Mouse (Mus musculus) adrenal gland, postnatal 14 days (tissue): Measurements from ENCODE around the gene Adgrl3. TPM values are rescaled to one million over a fixed set of nuclear protein-coding genes. Genes with fewer than 3 reads are reported as not detected.
A peak's percentile ranks its signal among the peaks of the same experiment; 100 is the strongest.

Source experiments
- DNase-seq: peaks from one replicate; pipeline ENCODE4 v3.0.0; 2021; ENCODE audit warnings: mixed read lengths
- total RNA-seq: library from RNA; stranded (reverse); gene quantifications from 2 replicates; pipeline ENCODE4 v1.2.3, GENCODE M21; 2021

Adgrl3 gene
- total RNA-seq, 1 experiment from 2014 or later, result 6.0 TPM

DNA sequence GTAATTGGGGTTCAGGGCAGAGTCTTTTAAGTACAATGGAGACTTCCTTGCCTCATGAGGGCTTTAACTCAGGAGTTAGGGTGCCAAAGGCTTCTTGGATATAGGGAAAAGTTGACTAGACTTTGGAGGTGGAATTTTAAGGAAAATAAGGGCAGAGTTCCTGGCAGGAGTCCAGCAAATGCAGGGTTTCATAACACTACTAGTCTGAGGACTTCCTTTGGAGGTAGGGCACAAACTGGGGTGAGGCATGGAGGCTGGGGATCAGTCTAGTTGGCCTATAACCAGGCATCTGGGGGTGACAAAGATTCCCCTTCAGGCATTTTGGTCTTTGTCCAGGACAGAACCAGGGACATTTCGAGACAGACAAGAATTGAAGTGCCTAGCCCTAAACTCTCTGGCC is 546.6 kb downstream of the Adgrl3 start:
- DNase-seq, result peak; percentile 60

- DNase-seq, result peak; percentile 42
Observed at GRCm38 (mm10) chr5:81568743-81569142, 548.8 kb downstream of the Adgrl3 start.

- peak; percentile 51 for DNase-seq
Observed at GRCm38 (mm10) chr5:81582886-81583285, 562.9 kb downstream of the Adgrl3 start.

DNA sequence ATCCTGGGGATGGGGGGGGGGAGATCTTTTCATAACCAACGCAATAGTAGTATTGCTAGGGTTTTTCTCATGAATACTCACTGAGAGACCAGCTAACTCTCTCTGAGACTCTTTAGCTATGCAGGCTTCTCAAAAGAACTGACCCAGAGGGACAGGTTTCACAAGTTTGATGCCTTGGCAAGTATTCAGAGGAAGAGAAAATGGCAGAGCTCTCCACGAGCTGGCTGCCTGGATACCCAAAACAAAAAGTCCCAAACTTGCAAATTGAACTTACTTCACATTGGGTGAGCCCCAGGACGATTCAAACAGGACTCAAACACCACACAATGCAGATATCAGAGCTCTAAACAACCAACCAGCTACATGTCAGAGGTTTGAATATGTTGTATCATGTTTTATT is 563.5 kb downstream of the Adgrl3 start:
- DNase-seq, result peak; percentile 27

- no peak for DNase-seq
Observed at GRCm38 (mm10) chr5:81584945-81585344, 565.0 kb downstream of the Adgrl3 start.

- no peak for DNase-seq
Observed at GRCm38 (mm10) chr5:81590005-81590694, 570.2 kb downstream of the Adgrl3 start.

- DNase-seq, result no peak
Observed at GRCm38 (mm10) chr5:81591481-81591880, 571.5 kb downstream of the Adgrl3 start.

DNA sequence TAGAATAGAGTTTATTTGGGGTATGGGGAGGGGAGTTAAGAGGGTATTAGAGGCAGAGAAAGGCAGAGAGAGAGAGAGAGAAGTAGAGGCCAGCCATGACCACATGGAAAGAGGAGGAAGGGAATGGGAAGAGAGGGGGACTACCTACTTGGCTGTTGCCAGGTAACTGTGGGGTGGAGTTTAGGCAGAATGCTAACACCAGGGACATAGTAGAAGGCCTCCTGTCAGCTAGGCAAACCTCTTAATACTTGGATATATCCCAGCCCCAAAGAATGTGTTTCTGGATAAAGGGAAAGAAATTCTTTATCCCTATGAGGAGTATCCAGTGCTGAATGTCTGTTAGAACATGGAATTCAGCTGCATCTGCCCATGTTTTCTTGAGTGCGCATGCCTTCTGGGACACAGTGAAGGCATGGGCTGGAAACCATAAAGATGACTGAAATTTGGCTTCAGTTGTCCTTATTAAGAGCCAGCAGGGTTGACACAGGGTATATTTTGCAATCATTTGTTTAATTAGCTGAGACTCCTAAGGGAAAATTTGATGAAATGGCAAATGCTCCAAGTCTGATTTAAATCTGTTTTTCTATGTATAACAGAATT is 573.6 kb downstream of the Adgrl3 start:
- no peak for DNase-seq

DNA sequence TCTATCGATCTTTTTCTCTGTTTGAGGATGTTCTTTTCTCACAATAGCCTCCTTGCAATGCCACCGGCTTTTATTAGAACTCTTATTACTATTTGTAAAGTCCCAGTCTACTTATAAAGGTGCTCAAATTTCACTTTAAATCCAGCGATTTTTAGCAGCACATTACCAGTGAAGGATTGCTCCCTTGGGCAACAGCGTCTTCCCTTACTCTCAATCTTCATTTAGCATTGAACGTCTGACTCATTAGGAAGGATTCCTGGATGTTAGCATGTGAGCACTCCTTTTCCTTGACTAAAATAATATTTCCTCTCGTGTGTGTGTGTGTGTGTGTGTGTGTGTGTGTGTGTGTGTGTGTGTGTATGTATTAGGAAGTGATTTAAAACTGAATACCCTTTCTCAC is 578.1 kb downstream of the Adgrl3 start:
- no peak for DNase-seq

GRCm38 (mm10) chr5:81602889-81603288 is 583.0 kb downstream of the Adgrl3 start:
- DNase-seq, result no peak

DNA sequence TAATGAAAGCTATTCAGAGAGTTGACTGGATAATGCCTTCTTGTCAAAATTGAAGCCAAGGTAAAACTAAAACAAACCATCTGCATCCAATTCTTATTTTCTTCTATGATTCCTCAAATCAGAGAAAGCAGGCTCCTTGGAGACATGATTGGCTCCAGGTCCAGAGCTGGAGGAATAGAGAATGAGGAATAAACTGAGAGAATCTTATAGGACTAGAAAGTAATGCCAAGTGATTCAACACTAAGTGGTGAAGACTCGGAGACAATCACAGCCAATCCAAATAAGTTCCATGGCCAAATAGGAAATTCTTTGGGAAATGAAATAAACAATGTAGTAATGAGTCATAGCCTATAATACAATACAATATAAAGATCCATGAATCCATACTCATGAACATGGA is 585.7 kb downstream of the Adgrl3 start:
- DNase-seq, result no peak

DNA sequence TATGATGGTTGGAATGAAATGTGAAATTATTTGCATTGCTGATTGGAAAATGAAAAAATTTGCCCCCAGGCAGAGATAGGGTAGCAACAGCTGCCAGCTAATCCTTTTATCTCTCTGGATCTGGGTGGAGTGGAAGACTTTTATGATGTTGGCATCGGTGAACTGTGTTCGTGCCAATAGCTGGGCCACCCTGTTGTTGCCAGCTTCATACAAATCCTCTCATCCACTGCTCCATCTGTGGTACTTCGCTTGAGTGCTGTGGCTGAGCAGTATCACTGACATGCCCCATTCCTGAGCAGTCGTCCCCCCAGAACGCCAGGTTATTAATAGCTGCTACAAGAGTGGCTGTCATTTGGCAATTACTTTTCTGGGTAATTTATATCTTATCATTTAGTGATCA is 590.3 kb downstream of the Adgrl3 start:
- peak; percentile 6 for DNase-seq

DNA sequence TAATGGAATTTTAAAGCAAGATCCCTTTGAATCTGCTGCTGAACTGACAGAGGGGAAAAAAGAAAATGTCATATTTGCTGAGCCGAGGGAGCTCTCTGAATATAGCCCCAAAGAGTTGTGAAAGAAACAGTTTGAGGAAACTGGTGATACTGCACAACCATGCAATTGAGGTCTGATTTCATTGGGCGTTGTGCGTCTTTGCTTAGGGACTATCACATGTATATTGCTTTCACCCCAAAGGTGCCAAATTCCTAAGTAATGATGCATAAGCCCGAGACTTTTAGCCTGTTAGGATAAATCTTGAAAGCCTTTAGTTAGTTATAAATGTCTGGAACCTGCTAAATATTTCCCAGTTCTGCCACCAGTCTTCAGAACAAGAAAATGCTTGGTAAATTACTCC is 594.7 kb downstream of the Adgrl3 start:
- DNase-seq, result no peak

GRCm38 (mm10) chr5:81621106-81621505 is 601.2 kb downstream of the Adgrl3 start:
- DNase-seq, result no peak

- DNase-seq, result no peak
Observed at GRCm38 (mm10) chr5:81621715-81622114, 601.8 kb downstream of the Adgrl3 start.

DNA sequence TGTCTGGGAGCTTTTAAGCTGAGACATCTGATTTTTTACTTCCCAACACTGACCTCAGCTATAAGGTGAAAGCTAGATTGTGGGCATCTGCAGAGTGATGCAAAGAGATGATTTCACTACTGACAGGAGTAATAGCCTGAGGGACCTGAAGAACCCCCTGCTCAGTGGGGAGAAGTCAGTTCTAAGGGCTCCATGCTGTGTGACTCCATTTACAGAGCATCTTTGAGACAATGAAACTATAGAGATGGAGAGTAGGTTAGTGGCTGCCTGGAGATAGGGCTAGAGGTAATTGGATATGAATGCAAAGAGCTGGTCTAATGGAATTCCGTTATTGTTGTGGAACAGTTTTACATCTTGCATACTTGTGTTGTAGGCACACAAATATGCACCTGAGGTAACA is 603.9 kb downstream of the Adgrl3 start:
- no peak for DNase-seq

- no peak for DNase-seq
Observed at GRCm38 (mm10) chr5:81636169-81636568, 616.2 kb downstream of the Adgrl3 start.

- no peak for DNase-seq
Observed at GRCm38 (mm10) chr5:81638422-81638821, 618.5 kb downstream of the Adgrl3 start.

DNA sequence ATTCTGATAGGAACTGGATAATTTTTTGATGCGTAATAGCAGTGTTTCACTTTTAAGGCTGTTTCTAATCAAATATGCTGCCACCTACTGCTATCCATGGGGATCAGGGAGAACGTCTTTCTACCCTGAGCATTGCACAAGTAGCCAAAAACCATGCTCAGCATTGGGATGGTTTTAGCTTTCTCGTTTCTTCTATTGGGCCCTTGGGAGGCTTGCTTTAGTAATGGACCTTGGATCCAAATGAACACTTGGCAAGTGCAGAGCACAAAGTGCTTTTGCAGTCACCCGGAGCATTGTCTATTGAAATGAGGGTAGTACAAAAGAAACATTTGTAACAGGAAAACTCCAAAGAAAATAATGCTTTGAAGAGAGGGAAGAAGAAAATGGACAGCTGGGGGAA is 620.2 kb downstream of the Adgrl3 start:
- peak; percentile 18 for DNase-seq

GRCm38 (mm10) chr5:81645557-81645956 is 625.6 kb downstream of the Adgrl3 start:
- DNase-seq, result no peak

GRCm38 (mm10) chr5:81653941-81654340 is 634.0 kb downstream of the Adgrl3 start:
- DNase-seq, result no peak

- no peak for DNase-seq
Observed at GRCm38 (mm10) chr5:81661611-81662390, 641.9 kb downstream of the Adgrl3 start.

GRCm38 (mm10) chr5:81671025-81671424 is 651.1 kb downstream of the Adgrl3 start:
- no peak for DNase-seq
